Mouse (Mus musculus) cerebellum, postnatal 10 days (tissue): ENCODE data around the gene Csnk1e.
A peak's percentile ranks its signal among the peaks of the same experiment; 100 is the strongest.
"Not testable (repeated sequence)": the region's sequence is repeated elsewhere in the genome, so short reads cannot be mapped to it uniquely, and the experiment has no call there.

Experiments used
- DNase-seq, 2 experiments: peaks; one replicate each; pipeline ENCODE4 v3.0.0; 2021; ENCODE audit warnings: mixed read lengths in 2 of 2

Gene Csnk1e

DNA sequence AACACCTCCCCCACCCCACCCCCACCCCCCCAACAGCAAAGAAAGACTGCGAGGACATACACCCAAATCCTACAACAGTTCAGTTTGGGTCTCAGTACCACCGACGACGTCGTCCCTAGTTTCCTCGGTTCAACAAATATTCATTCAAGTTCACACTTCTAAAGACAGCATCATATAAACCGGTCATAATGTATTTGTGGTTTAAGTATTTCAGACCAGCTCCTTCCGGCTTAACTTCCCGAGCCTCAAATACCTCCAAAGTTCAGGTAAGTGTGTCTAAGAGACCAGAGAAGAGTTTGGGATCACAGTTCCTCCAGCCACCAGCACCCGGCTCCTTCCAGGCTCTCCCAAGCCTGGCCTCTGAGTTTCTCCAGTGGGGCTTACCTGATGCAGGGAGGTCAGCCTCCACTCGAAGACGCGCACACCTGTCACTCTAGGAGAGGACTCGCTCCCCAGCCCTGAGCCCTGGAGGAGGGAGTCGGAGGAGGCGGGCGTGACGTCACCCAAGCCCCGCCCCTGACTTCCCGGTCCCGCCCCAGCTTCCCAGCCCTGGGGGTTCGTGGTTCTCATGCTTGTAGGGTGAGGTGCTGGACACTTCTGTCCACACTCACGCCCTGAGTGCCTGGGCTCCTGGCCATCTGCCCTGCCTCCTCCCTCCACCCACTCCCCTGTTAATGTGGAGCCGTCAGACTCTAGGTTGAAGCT is at the start of gene Csnk1e:
Gene Csnk1e (minus strand): TSS at position 461 of the 705 bp plus-strand sequence.
- peak; percentile 65 to 67 for DNase-seq

DNA sequence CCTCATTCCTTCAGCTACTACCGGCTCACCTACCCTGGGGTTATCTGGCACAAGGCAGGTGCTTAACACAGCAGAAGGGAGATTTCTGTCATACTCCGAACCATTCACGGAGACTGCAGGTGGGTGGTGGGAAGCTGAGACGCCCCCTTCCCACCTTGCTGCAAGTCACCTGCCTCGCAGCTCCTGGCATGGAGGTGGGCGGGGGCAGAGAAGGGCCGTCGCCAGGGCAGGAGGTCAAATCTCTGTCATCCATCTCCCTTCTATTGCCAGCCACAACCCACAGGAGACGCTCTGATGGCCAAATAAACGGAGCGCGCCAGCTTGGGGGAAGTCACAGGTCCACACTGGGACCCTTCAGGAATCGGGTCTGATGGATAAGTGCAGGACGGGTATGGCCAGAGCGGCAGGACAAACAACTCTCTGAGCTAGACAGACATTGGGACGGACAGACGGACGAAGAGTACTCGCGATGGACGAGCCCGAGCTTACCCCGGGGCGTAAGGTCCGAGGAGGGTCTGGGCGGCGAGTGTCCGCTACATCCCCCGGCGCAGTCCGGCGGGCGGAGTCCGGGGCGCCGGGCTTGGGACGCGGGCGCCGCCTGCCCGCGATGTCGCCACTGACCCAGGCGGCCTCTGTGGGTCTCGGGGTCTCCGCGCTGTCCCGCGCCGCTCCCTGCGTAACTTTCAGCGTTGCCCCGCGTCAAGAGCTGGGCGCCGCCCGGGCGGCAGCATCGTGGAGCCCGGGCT is 49.5 kb upstream of the Csnk1e start, which contains the start of gene Kcnj4:
Gene Kcnj4 (minus strand): TSS at position 535 of the 746 bp plus-strand sequence.
- no peak for DNase-seq

DNA sequence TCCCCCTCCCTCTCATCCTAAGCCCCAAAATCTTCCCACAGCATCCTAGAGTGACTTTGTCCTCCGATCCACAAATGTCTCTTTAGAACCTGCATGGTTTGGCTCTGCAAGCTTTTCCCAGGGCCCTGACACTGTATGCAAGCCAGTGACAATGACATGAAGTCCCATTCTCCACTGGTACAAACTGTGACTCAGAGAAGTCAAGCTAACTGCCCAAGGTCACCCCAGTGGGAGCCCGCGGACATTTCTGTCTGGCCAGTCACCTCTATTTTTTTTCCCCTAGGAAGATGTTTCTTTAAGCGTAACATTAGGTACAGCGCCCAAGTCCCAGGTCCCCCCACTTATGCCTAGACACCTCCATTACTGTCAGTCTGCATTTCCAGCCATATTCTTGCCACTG is 48.1 kb upstream of the Csnk1e start:
- DNase-seq, result no peak

DNA sequence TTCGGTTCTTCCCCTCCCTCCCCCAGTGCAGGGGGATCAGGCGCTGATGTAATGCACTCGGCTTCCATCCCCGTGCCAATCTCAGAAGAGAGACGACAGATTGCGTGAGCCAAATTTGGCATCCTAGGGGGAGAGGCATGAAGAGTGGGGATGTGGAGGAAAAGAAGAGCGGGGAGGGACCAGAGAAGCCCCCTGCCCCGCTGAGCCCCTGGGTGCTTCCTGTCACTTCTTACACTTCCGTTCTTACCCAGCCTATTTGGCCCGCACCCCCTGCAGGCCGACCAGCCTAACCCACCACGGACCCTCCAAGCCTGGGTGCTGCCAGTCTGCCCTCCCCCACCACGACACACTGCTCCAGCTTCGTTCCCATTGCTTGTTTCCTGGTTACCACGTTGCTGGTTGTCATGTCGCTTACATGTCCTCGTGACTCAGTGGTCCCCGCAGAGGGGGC is 47.5 kb upstream of the Csnk1e start:
- DNase-seq, result peak in 1 of 2 experiments; percentile 41

DNA sequence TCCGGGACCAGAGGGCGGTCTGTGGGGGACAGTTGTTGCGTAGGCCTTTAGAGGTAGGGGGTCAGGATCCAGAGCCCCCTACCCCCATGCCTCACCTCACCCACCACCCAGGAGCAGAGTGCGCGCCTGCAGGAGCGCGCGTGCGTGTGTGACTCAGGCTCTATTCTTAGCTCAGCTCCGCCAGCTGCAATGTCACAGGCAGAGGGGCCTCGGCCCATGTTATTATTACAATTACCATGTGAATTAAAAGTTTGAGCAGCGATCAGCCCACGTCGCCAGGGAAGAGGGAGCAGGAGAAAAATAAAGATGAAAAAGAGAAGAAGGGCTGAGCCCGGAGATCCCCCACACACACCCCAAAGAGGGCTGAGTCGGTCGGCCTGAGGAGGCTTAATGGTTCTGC is 44.7 kb upstream of the Csnk1e start:
- DNase-seq, result no peak

DNA sequence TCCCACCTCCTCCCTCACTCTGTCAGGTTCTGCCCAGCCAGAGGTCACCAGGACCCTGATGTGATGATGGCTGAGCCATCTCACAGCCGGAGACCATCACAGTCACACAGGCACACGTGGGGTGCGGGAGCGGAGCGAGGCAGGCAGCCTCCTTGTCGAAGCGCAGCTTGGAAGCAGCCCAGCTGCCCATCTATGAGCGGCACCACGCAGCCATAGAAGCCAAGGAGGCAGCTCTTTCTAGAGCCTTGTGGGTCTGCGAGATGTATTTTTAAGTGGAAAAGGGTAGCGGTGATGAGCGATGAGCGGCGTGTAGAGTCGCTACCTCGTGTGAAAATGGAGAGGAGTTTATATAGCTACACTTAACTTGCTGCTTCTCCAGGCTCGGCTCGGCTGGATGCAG is 38.2 kb upstream of the Csnk1e start:
- peak in 1 of 2 experiments; percentile 40 for DNase-seq

DNA sequence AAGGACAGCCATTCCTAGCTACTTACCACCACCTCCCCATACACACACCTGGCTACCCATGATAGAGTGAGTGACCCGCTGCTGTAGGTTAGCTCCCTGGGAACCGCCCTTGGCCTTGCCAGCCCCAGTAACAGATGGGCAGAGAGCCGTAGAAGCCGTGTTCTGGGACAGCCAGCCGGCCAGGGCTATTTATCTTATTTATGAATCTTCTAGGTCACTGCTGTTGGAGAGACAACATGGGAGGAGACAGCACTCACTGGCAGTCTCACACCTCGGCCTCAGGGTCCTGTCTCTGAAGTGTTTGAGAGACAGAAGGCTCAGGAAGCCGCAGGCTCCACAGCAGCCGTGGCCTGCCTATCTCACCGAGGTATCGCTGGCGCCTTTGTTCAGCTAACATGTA is 34.1 kb upstream of the Csnk1e start:
- no peak for DNase-seq

DNA sequence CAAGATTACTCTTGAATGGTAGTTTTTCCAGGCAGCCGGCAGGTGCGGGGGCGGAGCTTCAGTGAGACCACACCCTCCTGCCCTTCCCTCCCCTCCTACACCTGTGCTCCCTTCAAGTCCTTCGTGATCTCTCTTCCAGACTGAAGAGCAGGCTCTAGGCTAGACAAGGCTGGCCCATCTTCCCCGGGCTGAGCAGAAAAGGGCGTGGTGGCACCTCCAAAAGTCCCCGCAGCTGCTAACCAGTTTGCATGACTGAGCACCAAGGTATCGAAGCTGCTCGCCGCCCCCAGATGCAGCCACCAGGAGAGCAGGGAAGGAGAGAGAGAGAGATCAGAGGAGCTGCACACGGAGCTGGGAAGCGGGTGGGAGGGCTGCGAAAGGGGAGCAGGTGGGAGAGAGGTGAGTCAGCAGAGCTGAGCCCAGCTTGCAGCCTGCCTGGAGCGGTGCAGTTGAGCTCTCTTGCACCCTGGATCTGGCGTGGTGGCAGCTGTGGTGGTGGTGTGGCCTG is 25.9 kb upstream of the Csnk1e start:
- no peak for DNase-seq

DNA sequence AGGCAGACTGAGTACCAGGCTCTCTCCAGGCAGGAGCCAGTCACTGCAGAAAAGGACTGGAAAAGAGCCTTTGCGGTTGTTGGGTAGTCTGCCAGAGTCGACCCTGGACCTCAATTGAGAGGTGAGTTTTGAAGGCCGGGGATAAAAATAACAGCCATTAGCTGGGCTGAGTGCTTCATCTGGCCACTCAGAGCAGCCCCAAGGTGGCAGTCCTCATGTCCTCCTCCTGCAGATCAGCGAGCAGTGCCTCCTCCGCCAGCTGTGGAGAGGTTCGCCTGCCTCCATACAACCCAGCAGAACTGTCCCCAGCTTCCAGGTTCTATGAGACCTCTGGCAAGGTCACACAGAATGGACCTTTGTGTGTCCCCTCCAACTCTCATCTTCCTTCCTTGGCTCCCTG is 21.9 kb upstream of the Csnk1e start:
- DNase-seq, result no peak

DNA sequence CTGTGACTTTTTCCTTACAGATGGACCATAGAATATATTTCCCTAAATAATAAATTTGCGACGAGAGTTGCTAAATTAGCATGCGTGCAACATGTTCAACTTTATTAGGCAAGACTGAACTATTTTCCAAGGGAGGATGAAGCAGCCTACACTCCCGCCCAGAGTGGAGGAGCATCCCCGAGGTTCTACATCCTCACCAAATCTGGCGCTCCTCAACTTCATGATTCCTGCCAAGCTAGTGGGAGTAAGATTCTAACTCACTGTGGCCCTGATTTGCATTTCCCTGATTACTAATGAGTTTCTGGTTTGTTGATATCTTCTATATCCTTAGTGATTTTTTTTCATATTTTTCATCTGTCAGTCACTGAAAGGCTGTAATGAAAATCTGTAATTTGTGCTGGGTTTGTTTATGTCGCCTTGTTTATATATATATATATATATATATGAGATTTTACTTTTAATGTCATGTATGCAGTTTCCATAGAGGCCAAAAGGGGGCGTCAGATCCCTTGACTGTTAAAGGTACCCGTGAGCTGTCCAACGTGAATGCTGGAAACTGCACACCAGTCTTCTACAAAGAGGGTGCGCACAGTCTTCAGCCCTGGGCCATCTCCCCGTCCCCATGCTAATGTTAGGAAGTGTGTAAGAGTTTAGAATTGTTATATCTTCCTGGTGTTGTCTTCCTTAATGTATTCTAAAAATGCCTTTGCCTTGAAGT is 18.4 kb upstream of the Csnk1e start:
- DNase-seq, result no peak

DNA sequence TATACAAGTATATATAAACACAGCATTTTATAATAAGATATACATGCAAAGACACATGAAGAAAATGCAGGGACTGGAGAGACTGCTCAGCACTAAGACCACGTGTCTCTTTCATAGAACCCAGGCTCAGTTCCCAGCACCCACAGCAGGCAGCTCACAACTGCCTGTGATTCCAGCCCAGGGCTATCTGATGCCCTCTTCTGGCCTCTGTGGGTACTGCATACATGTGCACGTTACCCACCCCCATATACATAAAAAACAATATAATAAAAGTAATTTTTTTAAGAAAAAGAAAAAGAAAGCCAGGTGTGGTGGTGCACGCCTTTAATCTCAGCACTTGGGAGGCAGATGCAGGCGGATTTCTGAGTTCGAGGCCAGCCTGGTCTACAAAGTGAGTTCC is 17.7 kb upstream of the Csnk1e start:
- no peak for DNase-seq

DNA sequence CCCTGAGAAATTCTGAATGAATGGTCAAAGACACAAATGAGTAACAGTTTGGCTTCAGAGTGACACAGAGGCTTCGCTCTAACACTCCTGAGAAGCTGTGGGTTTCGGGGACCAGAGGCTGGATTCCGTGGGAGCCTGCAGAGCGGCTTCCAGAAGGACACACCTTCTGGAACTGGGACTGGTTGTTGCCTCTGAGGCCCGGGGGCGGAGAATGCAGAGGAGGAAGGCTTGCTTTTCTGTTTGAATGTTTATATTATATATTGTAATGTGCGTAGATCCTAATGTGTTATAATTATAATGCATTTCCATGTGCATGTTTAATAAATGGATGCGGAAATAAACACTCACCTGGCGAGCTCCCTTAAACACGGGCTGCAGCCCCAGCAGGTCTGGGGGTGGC is 15.7 kb upstream of the Csnk1e start:
- DNase-seq, result no peak

DNA sequence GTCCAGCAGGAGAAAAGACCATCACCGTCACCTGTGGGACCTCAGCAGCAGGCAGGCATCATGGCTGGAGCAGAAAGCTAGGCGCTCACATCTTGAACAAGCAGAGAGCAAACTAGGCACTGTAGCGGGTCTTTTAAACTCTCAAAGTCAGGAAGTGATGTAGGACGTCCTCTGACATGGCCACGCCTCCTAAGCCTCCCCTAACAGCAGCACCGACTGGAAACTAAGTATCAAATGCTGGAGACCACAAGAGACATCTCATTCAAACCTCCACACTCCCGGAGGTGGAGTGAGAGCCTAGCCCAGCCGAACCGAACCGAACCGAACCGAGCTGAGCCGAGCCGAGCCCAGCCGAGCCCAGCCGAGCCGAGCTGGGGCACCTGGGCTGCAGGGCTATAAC is 15.2 kb upstream of the Csnk1e start:
- no peak for DNase-seq

DNA sequence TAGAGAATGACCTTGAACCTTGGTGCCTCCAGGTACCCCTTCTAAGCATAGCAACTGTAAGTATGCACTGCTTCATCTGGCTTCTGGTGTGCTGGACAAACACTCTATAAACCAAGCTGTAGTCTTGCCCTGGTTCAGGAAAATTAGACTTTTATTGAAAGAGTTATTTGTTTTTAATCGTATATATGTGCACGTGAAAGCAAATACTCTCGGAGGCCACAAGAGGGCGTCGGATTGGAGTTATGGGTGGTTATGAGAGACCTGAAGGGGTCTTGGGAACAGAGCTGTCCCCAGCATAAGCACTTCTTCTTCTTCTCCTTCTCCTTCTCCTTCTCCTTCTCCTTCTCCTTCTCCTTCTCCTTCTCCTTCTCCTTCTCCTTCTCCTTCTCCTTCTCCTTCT is 14.2 kb upstream of the Csnk1e start:
- DNase-seq, result no peak

DNA sequence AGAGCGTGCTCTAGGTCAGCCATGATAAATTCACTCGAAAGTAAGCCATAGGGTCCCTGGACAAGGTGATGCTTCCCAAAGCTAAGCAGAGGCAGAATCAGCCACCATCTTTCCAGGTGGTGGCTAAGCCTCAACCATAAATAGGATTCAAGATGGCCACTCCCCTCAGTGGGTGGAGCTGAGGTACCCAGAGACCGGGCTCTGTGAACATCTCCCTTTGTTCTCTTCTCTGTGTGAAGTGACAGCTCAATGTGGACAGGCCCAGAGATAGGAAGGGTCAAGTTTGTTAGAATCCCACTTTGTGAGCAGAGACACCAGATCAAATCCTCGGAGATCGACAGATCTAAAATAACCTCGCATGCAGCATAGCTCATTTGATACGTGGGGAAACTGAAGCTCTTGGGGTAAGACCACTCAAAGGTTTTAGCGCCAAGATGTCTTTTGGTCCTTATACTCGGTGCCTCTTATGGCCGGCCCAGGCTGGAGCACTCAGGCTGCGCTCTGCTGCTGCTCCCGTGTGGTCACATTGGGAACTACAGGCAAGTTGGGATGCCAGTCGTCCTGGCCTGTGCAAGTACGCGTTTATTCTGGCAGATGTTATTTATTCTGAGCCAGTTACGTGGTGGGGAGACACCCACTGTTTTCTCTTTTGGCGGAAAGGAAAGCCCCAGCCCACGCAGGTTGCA is 11.4 kb upstream of the Csnk1e start:
- DNase-seq, result peak; percentile 93 to 95

DNA sequence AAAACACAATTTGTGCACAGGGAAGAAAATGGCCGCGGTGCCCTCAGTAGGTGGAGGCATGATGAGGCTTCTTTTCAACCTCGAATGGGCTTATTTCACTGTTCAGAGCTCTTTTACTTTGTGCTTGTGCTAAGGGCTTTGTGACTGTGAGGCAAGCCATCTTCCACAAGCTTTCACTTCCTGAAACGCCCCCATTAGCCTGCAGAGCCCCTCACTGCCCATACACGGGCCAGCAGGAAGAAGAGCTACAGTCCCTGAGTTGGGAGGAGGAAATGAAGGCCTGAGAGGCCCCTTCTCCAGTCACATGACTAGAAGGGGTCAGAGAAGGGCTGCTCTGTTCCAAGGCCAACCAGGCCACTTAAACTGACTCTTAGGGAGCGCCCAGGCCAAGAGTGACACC is 1.2 kb upstream of the Csnk1e start:
- DNase-seq, result no peak

DNA sequence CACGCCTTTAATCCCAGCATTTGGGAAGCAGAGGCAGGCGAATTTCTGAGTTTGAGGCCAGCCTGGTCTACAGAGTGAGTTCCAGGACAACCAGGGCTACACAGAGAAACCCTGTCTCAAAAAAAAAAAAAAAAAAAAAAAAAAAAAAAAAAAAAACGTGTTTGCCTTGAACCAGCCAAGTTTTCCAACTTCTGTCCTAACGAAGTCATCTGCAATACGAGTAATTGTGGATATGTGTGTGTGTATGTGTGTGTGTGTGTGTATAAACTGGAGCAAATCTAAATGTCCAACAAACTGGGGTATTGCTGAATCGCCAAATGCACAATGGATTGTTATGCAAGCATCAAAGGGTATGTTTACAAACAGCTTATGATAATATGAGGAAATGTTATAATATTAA is 738 bp upstream of the Csnk1e start:
- DNase-seq, result not testable (repeated sequence)

DNA sequence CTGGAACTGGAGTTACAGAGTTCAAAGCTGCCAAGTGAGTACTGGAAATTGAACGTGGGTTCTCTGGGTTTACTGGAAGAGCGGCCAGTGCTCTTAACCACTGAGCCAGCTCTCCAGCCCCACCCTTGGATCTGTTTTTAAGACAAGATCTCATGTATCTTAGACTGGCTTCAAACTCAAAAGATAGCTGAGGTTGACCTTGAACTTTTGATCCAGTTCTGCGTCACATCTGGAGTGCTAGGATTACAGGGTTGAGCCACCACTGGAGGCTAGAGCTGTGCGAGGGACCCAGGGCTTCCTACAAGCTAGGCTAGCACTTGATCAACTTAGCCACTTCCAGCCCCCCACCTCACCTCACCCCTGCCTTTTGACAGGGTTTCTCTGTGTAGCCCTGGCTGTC is 1.5 kb downstream of the Csnk1e start:
- DNase-seq, result no peak

DNA sequence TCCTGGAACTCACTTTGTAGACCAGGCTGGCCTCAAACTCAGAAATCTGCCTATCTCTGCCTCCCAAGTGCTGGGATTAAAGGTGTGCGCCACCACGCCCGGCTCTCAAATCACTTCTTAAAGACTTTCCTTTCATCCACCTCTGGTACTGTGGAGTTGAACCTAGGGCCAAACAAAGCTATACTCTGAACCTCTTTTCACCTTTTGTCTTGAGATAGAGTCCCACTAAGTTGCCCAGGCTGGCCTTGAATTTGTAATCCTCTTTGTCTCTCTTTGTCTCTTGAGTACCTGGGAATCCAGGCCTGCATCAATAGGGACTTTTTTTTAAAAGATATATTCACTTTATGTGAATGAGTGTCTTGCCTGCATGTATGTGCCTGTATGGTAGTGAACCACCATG is 7.3 kb downstream of the Csnk1e start:
- no peak for DNase-seq

DNA sequence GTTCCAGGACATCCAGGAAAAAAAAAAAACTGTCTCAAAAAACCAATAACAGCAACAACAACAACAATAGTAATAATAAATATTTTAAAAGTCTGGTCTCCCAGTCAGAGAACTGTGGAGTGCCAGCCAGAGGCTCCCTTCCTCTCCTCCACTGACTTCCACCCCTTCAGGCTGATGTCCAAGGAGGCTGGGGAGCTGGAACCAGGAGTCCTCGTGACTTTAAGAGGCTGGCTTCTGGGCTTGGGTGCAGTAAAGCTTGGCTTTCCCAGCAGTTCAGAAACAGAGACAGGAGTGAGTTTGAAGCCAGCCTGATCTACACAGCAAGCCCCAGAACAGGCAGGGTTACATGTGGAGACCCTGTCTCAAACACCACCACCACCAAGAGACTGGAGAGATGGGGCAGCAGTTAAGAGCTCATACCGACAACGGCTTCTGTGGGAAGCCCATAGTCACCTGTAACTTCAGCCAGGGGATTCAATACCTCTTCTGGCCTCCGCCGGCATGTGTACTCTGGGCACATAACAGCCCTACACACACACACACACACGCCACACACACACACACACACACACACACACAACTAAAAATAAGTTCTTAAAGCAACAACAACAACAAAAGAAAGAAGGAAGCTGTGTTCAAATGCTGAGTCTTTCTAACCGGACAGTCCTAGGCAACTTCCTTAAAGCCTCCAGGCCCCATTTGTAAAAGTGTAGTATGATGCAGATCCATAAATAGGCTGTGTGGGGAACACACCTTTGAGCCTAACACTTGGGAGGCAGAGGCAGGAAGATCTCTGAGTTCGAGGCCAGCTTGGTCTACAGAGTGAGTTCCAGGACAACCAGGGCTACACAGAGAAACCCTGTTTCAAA is 9.3 kb downstream of the Csnk1e start:
- DNase-seq, result no peak

DNA sequence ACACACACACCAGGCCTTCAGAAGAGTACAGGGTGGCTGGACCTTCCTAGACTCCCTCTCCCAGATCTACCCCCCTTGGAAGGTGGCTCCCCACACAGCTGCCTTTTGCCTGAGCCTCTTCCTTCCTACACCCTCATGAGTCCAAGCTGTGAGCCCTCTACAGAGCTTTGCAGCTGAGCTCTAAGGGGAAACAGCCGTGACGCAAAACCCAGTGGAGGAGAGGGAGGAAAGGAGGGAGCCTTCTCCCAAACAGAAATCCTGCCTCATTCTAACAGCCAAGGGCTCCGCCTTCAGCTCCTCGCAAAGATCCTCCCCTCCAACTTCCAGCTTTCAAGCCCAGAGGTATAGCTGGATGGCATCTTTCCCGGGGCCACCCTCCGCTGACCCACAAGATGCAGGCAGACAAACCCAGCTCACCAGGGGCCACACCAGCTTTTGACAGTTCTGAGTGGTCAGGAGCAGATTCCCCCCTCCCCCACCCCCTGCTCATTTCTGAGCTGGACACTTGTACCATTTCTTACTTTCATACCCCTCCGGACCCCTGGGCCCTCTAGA is 11.4 kb downstream of the Csnk1e start:
- DNase-seq, result no peak
